Mouse (Mus musculus): ENCODE measurements around the gene Rxrg.

Gene Rxrg

GRCm38 (mm10) chr1:167688347-167689231 is 90.4 kb downstream of the Rxrg start:
- Histone ChIP-seq H3K27me3 (ENCODE audit: insufficient read depth, low read length) (peaks cover 79% of the 10 kb centered on the region), H3K36me3 (ENCODE audit: insufficient read depth, low read length) (no peaks in the 10 kb centered on the region), H3K4me3 (replicated peaks; ENCODE audit: low read length) (peak overlapping the region; percentile 81), H3K4me1 (replicated peaks; ENCODE audit: low read depth, low read length) (peaks cover 32% of the 10 kb centered on the region), H3K9me3 (ENCODE audit: low read length) (peaks cover 7% of the 10 kb centered on the region; the same call in 1 of the 2 replicates)
- no peak for TF ChIP-seq NANOG (IDR thresholded peaks at IDR 0.05; ENCODE audit: borderline replicate concordance, low read length)
- TF ChIP-seq CTCF (conservative IDR thresholded peaks at IDR 0.05; ENCODE audit: low read length) = no peak
- TF ChIP-seq POU5F1 (IDR thresholded peaks at IDR 0.05; ENCODE audit: borderline replicate concordance, low read length) = no peak

- peaks cover 83% of the 10 kb centered on the region for H3K27me3 ChIP-seq (ENCODE audit: insufficient read depth, low read length)
- H3K4me1 ChIP-seq (replicated peaks; ENCODE audit: low read depth, low read length) = peaks cover 32% of the 10 kb centered on the region
- peaks cover 7% of the 10 kb centered on the region; the same call in 1 of the 2 replicates for H3K9me3 ChIP-seq (ENCODE audit: low read length)
- peak within 1 kb of the TSS; percentile 81 for H3K4me3 ChIP-seq (replicated peaks; ENCODE audit: low read length)
- TF ChIP-seq NANOG (IDR thresholded peaks at IDR 0.05; ENCODE audit: borderline replicate concordance, low read length) (no peak), CTCF (conservative IDR thresholded peaks at IDR 0.05; ENCODE audit: low read length) (no peak), POU5F1 (IDR thresholded peaks at IDR 0.05; ENCODE audit: borderline replicate concordance, low read length) (no peak)
- no peaks in the 10 kb centered on the region for H3K36me3 ChIP-seq (ENCODE audit: insufficient read depth, low read length)
These were observed 90.9 kb downstream of the Rxrg start, which contains the start of gene Lmx1a for GRCm38 (mm10) chr1:167689232-167689261. Lmx1a (plus strand) TSS chr1:167689237.
